Mouse (Mus musculus) CH12.LX (cell line): ENCODE measurements at regions not wholly inside any gene's neighbourhood (a gene's known extent, or its start where the extent isn't known, plus 50 kb on each side); places are given as distances from the start of the nearest gene placed in this dataset.

ENCODE experiments used
- DNase-seq: peaks from one replicate; pipeline ENCODE4 v3.0.0-alpha.2; 2013; ENCODE audit errors: extremely low read depth
- H3K27ac ChIP-seq: 2 replicates; pipeline ENCODE4 v1.5.1; 2012; ENCODE audit warnings: low read depth, mild to moderate bottlenecking, control low read depth, moderate library complexity; ENCODE audit not compliant: insufficient read depth
- H3K27me3 ChIP-seq: replicated peaks from 2 replicates; pipeline ENCODE3; 2012; ENCODE audit warnings: inconsistent platforms
- H3K36me3 ChIP-seq, 2 experiments: replicated peaks in 1 of 2; 2 replicates each; pipeline versions ENCODE3 to v1.6.1; 2012; ENCODE audit warnings: inconsistent platforms in 1 of 2, low read length in 1 of 2, mild to moderate bottlenecking in 1 of 2, mixed read lengths in 1 of 2, moderate library complexity in 1 of 2; ENCODE audit not compliant: control insufficient read depth in 1 of 2, insufficient read depth in 1 of 2
- H3K4me1 ChIP-seq, 2 experiments: 2 replicates each; pipeline ENCODE4 v1.6.1; 2012; ENCODE audit warnings: inconsistent platforms in 1 of 2, moderate library complexity in 1 of 2; ENCODE audit not compliant: insufficient read depth in 2 of 2, control insufficient read depth in 1 of 2
- H3K4me2 ChIP-seq: 2 replicates; pipeline ENCODE4 v1.6.1; 2012; ENCODE audit warnings: low read depth, mild to moderate bottlenecking, control low read depth; ENCODE audit not compliant: poor library complexity, insufficient read depth, severe bottlenecking
- H3K4me3 ChIP-seq, 3 experiments: fragments of 150-350 bp in 1 of 3; sonication (generic) in 1 of 3; replicated peaks in 1 of 3; 2 replicates each; pipeline versions ENCODE3 to v1.5.1; 2011 to 2012; ENCODE audit warnings: low read depth in 2 of 3, low read length in 2 of 3, mild to moderate bottlenecking in 2 of 3, moderate library complexity in 2 of 3, control low read depth in 1 of 3, improper control_type of control experiment in 1 of 3, inconsistent platforms in 1 of 3, mixed read lengths in 1 of 3; ENCODE audit not compliant: poor library complexity in 1 of 3
- H3K79me2 ChIP-seq: replicated peaks from 2 replicates; pipeline ENCODE4 v1.6.1; 2012; ENCODE audit warnings: mild to moderate bottlenecking, moderate library complexity; ENCODE audit not compliant: control insufficient read depth, poor library complexity, insufficient read depth, severe bottlenecking; ENCODE audit errors: extremely low read depth
- H3K9ac ChIP-seq: 2 replicates; pipeline ENCODE4 v1.6.1; 2012; ENCODE audit warnings: low read depth, mild to moderate bottlenecking, control low read depth, moderate library complexity; ENCODE audit not compliant: insufficient read depth
- H3K9me3 ChIP-seq: replicated peaks from 2 replicates; pipeline ENCODE3; 2012; ENCODE audit warnings: low read length, inconsistent platforms, mixed read lengths
- E2F4 ChIP-seq: IDR thresholded peaks from 2 replicates; pipeline ENCODE4 v1.6.1; 2011; ENCODE audit warnings: low read depth, low read length, improper control_type of control experiment; ENCODE audit not compliant: insufficient replicate concordance
- ETS1 ChIP-seq: conservative IDR thresholded peaks from 2 replicates; pipeline ENCODE4 v1.6.1; 2012; ENCODE audit warnings: low read depth, mild to moderate bottlenecking, inconsistent platforms, low read length, improper control_type of control experiment, moderate library complexity
- GABPA ChIP-seq: IDR thresholded peaks from 2 replicates; pipeline ENCODE4 v1.6.1; 2012; ENCODE audit warnings: low read depth, low read length, improper control_type of control experiment, inconsistent platforms; ENCODE audit not compliant: insufficient replicate concordance
- IRF4 ChIP-seq: IDR thresholded peaks from 2 replicates; pipeline ENCODE4 v1.6.1; 2014; ENCODE audit warnings: low read depth, mild to moderate bottlenecking, inconsistent platforms, low read length, improper control_type of control experiment
- KAT2A ChIP-seq: IDR thresholded peaks from 2 replicates; pipeline ENCODE4 v1.6.1; 2012; ENCODE audit warnings: low read length, improper control_type of control experiment, inconsistent platforms; ENCODE audit not compliant: insufficient replicate concordance
- MAFK ChIP-seq: IDR thresholded peaks from 2 replicates; pipeline ENCODE4 v1.6.1; 2011; ENCODE audit warnings: low read length, improper control_type of control experiment; ENCODE audit not compliant: insufficient replicate concordance
- MAX ChIP-seq: IDR thresholded peaks from 2 replicates; pipeline ENCODE4 v1.6.1; 2011; ENCODE audit warnings: low read length, improper control_type of control experiment
- PAX5 ChIP-seq: IDR thresholded peaks from 2 replicates; pipeline ENCODE4 v1.6.1; 2012; ENCODE audit warnings: low read length, inconsistent platforms, mixed read lengths
- RAD21 ChIP-seq: IDR thresholded peaks from 2 replicates; pipeline ENCODE4 v1.6.1; 2011; ENCODE audit warnings: low read depth, mild to moderate bottlenecking, low read length, improper control_type of control experiment, moderate library complexity
- SIN3A ChIP-seq: IDR thresholded peaks from 2 replicates; pipeline ENCODE4 v1.6.1; 2012; ENCODE audit warnings: low read length, improper control_type of control experiment, inconsistent platforms
- USF1 ChIP-seq: IDR thresholded peaks from 2 replicates; pipeline ENCODE4 v1.6.1; 2014; ENCODE audit warnings: low read depth, mild to moderate bottlenecking, inconsistent platforms, low read length, improper control_type of control experiment
- ZMIZ1 ChIP-seq: IDR thresholded peaks from 2 replicates; pipeline ENCODE4 v1.6.1; 2012; ENCODE audit warnings: low read depth, mild to moderate bottlenecking, inconsistent platforms, low read length, improper control_type of control experiment
- ZNF384 ChIP-seq: IDR thresholded peaks from 2 replicates; pipeline ENCODE4 v1.6.1; 2012; ENCODE audit warnings: low read depth, low read length, improper control_type of control experiment, inconsistent platforms
- dilution Hi-C: fragments of 300-500 bp; cut with MboI; formaldehyde crosslinking; loops from 2 replicates; pipeline ENCODE4 v1.14.3; 2020; ENCODE audit warnings: low sequenced_read_pairs; ENCODE audit not compliant: extremely low pct_unique_long_range_greater_than_20kb, extremely low pct_ligation_motif_present
- in situ Hi-C: fragments of 300-500 bp; cut with MboI; formaldehyde crosslinking; loops from 3 replicates; pipeline ENCODE4 v1.14.3; 2019; ENCODE audit warnings: low sequenced_read_pairs, low pct_ligation_motif_present, low pct_unique_long_range_greater_than_20kb, mixed read lengths

GRCm38 (mm10) chr6:9693714-9694113 is 745.5 kb downstream of the Nxph1 start:
- Histone ChIP-seq H3K36me3 (no peaks in the 10 kb centered on the region), H3K9me3 (no peaks in the 10 kb centered on the region), H3K4me3 (no peak overlapping the region), H3K9ac (no peak overlapping the region), H3K4me2 (no peak overlapping the region), H3K79me2 (no peaks in the 10 kb centered on the region), H3K27ac (no peak overlapping the region), H3K4me1 (no peaks in the 10 kb centered on the region), H3K27me3 (no peaks in the 10 kb centered on the region)
- TF ChIP-seq IRF4 (no peak), E2F4 (no peak), RAD21 (no peak), USF1 (no peak), ETS1 (no peak), GABPA (no peak)
- dilution Hi-C loops, result no loop called here
- no peak for DNase-seq
- in situ Hi-C loops, result no loop called here

- no peak overlapping the region for H3K27ac ChIP-seq
- DNase-seq, result no peak
- H3K4me2 ChIP-seq, result no peak overlapping the region
- in situ Hi-C loops, result no loop called here
- H3K36me3 ChIP-seq, result no peaks in the 10 kb centered on the region
- no peak overlapping the region for H3K9ac ChIP-seq
- no peaks in the 10 kb centered on the region for H3K4me1 ChIP-seq
- H3K4me3 ChIP-seq, result no peak overlapping the region
- dilution Hi-C loops, result no loop called here
- TF ChIP-seq SIN3A, result no peak
- no peak for TF ChIP-seq ZMIZ1
- TF ChIP-seq PAX5, result no peak
- TF ChIP-seq GABPA, result no peak
- TF ChIP-seq, all 38 proteins: peak for 0
- no peaks in the 10 kb centered on the region for H3K79me2 ChIP-seq
- H3K9me3 ChIP-seq, result no peaks in the 10 kb centered on the region
- no peaks in the 10 kb centered on the region for H3K27me3 ChIP-seq
These were observed 749.5 kb downstream of the Nxph1 start for GRCm38 (mm10) chr6:9697698-9698097.

GRCm38 (mm10) chr6:9698193-9698592 is 750.0 kb downstream of the Nxph1 start:
- Histone ChIP-seq H3K4me2 (no peak overlapping the region), H3K9me3 (no peaks in the 10 kb centered on the region), H3K36me3 (no peaks in the 10 kb centered on the region), H3K27ac (no peak overlapping the region), H3K9ac (no peak overlapping the region), H3K4me1 (no peaks in the 10 kb centered on the region), H3K4me3 (no peak overlapping the region), H3K79me2 (no peaks in the 10 kb centered on the region), H3K27me3 (no peaks in the 10 kb centered on the region)
- TF ChIP-seq MAFK (no peak), KAT2A (no peak), ZNF384 (no peak), MAX (no peak)
- dilution Hi-C loops, result no loop called here
- no peak for DNase-seq
- in situ Hi-C loops, result no loop called here
